Mouse (Mus musculus): ENCODE data around the gene Gnai1.

The Gnai1 gene

DNA sequence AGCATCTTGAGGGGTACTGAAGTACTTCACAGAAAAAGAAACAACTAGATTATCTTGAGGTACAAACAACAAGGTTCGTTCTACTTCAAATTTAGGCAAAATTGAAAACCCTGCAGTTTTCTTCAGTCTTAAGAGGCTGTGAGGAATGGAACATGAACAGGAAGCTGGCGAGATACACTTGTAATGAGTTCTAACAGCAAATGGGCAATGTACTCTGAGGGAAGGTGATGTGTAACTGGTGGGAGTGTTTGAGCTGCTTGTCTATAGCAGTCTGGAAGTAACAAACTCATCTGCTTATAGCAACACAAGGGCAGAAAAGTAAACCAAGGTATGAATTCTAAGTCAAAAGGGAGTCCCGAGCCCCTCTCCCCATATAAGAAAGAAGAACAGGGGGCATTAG, 78.1 kb downstream of the Gnai1 start:
- DNase-seq, result no peak

GRCm38 (mm10) chr5:18274352-18274940, 85.7 kb downstream of the Gnai1 start:
- DNase-seq, result no peak

GRCm38 (mm10) chr5:18273291-18274284, 86.6 kb downstream of the Gnai1 start:
- DNase-seq, result no peak

DNA sequence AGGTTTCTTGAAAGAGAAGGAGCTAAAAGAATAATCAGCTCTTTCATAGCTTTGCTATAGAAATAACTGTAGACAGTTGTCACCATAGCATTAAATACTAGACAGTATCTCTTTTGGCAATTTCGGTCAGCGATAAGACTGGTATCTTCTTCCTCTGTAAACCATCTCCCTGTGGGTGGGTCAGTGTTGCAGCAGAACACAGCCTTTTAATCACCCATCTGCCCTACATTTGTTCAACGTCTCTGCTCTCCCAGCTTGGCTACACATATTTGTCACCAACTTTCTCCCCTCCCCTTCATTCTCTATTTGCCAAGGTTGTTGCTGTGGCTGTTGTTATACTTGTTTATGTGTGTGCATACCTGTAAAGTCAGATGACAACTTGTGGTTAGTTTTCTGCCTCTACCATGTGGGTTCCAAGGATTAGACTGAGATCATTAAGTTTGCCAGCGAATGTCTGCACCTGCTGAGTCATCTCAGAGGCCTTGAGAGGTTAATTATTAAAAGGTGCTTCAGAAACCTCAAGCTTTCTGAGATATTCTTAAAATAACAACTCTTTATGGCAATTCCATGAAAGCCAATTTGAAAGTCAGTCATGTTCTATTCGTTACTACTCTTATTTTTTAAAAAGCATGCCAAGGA, 109.7 kb downstream of the Gnai1 start:
- no peak for DNase-seq

- DNase-seq, result no peak
Observed at GRCm38 (mm10) chr5:18249132-18249531, 111.0 kb downstream of the Gnai1 start.

DNA sequence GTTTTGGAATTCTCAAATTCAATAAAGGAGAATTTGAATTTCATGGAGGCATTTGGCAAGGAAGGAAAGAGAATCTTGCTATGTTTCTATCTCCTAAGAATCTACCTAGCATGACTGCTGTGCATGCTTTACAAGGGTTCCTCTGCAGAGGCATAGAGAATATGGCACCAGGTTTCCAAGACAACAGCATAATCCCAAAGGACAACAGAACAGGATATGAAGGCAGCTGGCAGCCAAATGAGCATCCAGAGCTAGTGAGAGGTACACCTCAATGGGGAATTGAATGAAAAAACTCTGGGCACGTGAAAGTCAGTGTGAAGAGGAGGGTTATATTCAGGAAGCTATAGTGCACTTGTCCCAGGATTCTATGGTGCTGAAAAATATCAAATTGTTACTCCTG, 130.8 kb downstream of the Gnai1 start:
- DNase-seq, result no peak

GRCm38 (mm10) chr5:18228866-18229265, 131.3 kb downstream of the Gnai1 start:
- DNase-seq, result no peak

DNA sequence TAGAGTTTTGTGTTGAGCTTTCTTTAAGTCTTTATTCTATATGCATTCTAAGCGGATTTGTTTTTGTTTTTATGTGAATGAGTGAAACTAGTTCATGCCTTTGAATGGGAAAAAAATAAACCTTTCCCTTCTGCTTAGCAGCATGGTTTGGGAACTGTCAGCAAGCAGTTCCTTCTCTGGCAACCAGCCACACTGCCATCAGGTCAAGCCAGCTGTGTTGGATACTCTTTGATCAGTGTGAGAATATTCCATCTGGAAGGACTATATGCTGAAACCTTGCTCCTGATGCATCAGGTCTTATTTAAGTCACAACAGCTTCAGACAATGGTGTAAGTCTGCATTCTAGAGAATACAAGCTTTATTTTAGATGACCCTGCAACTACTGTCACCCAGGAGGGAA, 139.3 kb downstream of the Gnai1 start:
- peak; percentile 4 to 9 for DNase-seq

DNA sequence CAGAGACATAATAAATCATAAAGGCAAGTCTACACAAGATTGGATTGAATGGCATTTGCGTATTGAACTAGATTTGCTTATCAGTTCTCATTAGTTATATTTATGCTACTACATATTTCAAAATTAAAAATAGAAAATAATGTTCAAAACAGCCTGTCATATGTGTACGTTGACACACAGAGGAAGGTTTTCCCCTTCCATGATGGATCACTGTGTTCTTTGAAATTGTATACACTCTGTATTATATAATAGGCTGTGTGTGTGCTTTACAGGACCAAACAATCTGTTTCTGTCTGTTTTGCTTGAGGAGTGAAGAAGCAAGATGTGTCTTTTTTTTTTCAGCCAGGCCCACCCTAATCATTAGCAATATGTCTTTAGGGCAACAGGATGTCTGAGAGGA, 141.9 kb downstream of the Gnai1 start:
- DNase-seq, result no peak

- DNase-seq, result no peak
Observed at GRCm38 (mm10) chr5:18217856-18218255, 142.3 kb downstream of the Gnai1 start.
